Mouse (Mus musculus): ENCODE measurements around the gene Gcc1. TPM values are rescaled to one million over a fixed set of nuclear protein-coding genes. Genes with fewer than 3 reads are reported as not detected.

The Gcc1 gene
- polyA plus RNA-seq, 1 experiment from 2014 or later = 13.5 TPM

GRCm38 (mm10) chr6:28385169-28385568, 43.0 kb downstream of the Gcc1 start:
- H3K9me3 ChIP-seq = no peaks in the 10 kb centered on the region
- no peak overlapping the region for H3K9ac ChIP-seq
- no peaks in the 10 kb centered on the region for H3K4me1 ChIP-seq
- 91% methylated on average over 3 of the region's 3 CpGs for WGBS
- ATAC-seq (replicated peaks) = no peak
- no peaks in the 10 kb centered on the region for H3K27me3 ChIP-seq (replicated peaks)
- no peak overlapping the region for H3K27ac ChIP-seq
- H3K36me3 ChIP-seq (replicated peaks) = no peaks in the 10 kb centered on the region
- H3K4me3 ChIP-seq = no peak overlapping the region
- no peak overlapping the region for H3K4me2 ChIP-seq

- no peaks in the 10 kb centered on the region for H3K36me3 ChIP-seq (replicated peaks)
- no peak overlapping the region for H3K9ac ChIP-seq
- no peak overlapping the region for H3K4me2 ChIP-seq
- H3K27me3 ChIP-seq (replicated peaks) = no peaks in the 10 kb centered on the region
- 69% methylated on average over 4 of the region's 4 CpGs for WGBS
- H3K4me1 ChIP-seq = no peaks in the 10 kb centered on the region
- no peaks in the 10 kb centered on the region for H3K9me3 ChIP-seq
- H3K4me3 ChIP-seq = no peak overlapping the region
- no peak overlapping the region for H3K27ac ChIP-seq
- no peak for ATAC-seq (replicated peaks)
Observed at GRCm38 (mm10) chr6:28381983-28382382, 46.2 kb downstream of the Gcc1 start.

GRCm38 (mm10) chr6:28369966-28370683, 58.1 kb downstream of the Gcc1 start:
- no peaks in the 10 kb centered on the region for H3K27me3 ChIP-seq (replicated peaks)
- no peak overlapping the region for H3K4me2 ChIP-seq
- no peak overlapping the region for H3K9ac ChIP-seq
- no peak overlapping the region for H3K27ac ChIP-seq
- no peak overlapping the region for H3K4me3 ChIP-seq
- H3K4me1 ChIP-seq = no peaks in the 10 kb centered on the region
- no peaks in the 10 kb centered on the region for H3K9me3 ChIP-seq
- no peaks in the 10 kb centered on the region for H3K36me3 ChIP-seq (replicated peaks)
- no peak for ATAC-seq (replicated peaks)
- 86% methylated on average over 6 of the region's 6 CpGs for WGBS

- H3K9me3 ChIP-seq = no peaks in the 10 kb centered on the region
- no peaks in the 10 kb centered on the region for H3K4me1 ChIP-seq
- ATAC-seq (replicated peaks) = no peak
- WGBS = 83% methylated on average over 9 of the region's 9 CpGs
- no peak overlapping the region for H3K27ac ChIP-seq
- H3K9ac ChIP-seq = no peak overlapping the region
- no peak overlapping the region for H3K4me3 ChIP-seq
- no peaks in the 10 kb centered on the region for H3K27me3 ChIP-seq (replicated peaks)
- no peaks in the 10 kb centered on the region for H3K36me3 ChIP-seq (replicated peaks)
- H3K4me2 ChIP-seq = no peak overlapping the region
Observed at GRCm38 (mm10) chr6:28367575-28367974, 60.6 kb downstream of the Gcc1 start.

Other genes starting within 250 kb of the Gcc1 start
- gene Zfp800, start 30.4 kb downstream of the Gcc1 start, polyA plus RNA-seq (2015; fragmentation: Nextera tagmentation; extraction: Ambion mirVana) = 22.2 and 22.4 TPM in 2 replicates
- 414 and 435 TPM in 2 replicates for gene Arf5, start 4.8 kb downstream of the Gcc1 start, polyA plus RNA-seq (2015; fragmentation: Nextera tagmentation; extraction: Ambion mirVana)
- gene Fscn3, start 601 bp downstream of the Gcc1 start, polyA plus RNA-seq (2015; fragmentation: Nextera tagmentation; extraction: Ambion mirVana) = not detected in 2 replicates
- gene Pax4, start 21.0 kb upstream of the Gcc1 start, polyA plus RNA-seq (2015; fragmentation: Nextera tagmentation; extraction: Ambion mirVana) = not detected in 2 replicates
- 79.7 and 82.0 TPM in 2 replicates for gene Snd1, start 46.7 kb upstream of the Gcc1 start, polyA plus RNA-seq (2015; fragmentation: Nextera tagmentation; extraction: Ambion mirVana)

Measured in midbrain, embryonic 15.5 days (tissue).